Mouse (Mus musculus): ENCODE results near the gene Efna5.
A peak's percentile ranks its signal among the peaks of the same experiment; 100 is the strongest.

The Efna5 gene

DNA sequence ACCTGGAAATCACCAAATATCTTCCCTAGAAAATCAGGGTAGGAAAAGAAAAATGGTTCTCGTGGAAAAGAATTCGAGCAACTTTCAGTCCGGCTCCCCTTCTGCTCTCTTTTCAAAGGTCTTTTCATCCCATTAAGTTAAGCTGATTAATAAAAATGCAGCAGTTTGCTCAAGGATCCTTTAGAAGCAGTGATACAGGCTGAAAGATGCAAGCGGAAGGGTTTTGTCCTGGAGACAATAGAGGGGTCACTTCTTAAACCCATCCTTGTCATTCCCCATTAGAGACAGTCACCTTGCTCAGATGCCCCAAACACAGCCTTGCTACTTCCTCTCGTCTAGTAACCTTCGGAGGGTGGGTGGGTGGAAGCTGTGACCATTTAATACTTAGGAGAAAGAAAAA, 27.4 kb downstream of the Efna5 start:
- DNase-seq (ENCODE audit: low spot score in 2 of 2) = no peak

DNA sequence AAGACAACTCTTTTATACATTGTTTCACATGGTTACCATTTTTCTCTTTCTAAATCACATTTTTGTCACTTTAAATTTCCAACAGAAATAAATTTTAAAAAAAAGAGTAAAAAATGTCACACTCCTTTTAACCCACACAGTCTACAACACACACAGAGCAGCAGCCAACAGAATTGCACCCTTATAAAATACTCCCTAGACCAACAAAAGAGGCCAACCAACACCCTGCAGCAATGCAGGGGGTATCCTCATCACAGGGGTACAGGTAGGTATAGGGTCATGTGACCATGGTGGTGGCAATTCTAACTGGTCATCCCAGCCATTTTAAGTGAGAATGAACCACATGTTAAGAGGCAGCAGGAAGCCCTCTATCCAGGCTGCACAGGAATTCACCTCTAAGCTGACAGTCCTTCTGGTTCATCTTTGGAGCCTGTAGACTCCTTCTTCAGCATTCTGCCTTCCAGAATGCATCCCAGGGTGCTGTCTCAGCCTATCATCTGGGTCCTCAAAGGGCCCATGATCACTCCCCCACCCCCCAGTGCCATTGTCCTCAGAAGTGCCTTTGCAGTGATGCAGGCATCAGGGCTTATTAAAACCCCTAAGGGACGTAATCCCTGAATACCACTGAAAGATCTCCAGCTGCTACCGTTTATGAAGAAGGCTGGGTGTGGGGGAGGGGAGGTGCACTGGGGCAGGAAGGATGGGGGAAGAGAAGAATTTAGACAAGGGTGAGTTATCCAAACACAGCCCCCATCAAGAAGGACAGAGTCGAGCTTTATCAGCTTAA, 28.1 kb downstream of the Efna5 start:
- DNase-seq (ENCODE audit: low spot score in 2 of 2) = no peak

DNA sequence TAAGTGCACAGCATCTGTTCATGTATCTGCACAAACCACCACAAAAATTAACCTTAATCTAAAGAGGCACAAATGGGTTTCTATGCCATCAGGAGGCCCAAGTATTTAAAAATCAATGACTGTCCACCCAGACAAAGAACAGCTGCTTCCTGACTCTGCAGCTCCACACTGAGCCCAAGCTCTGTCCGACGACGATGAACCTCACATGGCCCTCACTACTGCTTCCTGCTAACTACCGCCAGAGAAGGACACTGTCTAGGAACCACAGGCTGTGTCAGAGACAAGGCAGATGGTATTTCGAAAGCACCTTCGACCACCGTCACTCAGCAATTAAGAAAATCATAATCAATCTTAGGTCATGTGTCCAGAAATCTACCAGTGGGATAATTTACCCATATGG, 29.8 kb downstream of the Efna5 start:
- no peak for DNase-seq (ENCODE audit: low spot score in 2 of 2)

DNA sequence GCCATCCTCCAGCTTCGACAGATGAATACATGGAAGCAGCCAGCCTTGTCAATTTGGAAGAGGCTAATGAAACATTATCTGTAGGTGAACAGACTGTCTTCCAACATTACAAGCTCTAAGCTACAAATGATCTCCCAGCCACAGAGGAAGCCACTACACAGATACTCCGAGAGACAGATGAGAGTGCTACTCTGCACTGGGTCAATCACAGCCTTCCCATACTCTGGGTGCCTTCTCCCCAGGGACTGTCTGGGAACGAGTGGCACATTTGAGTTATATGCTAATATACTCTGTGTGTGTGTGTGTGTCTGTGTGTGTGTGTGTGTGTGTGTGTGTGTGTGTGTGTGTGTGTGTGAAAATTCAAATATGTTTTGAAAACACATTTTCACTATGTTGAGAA, 30.5 kb downstream of the Efna5 start:
- no peak for DNase-seq (ENCODE audit: low spot score in 2 of 2)

DNA sequence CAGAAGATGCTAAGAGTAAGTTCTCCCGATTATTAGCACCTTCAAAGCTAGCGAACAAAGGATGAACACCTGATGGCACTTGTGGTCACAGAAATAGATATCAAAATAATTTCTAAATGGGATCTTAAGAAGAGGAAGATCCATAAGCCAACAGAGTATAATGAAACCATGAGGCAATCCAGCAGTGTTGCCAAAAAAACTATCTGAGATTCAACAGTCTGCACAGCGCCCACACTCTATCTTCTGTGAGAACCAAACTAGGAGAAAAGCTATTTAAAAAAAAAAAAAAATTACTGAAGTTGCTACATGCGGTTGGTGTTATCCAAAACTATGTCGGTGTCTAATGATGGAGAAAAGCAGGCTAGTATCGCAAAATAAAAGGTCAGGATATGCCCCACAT, 31.4 kb downstream of the Efna5 start:
- DNase-seq (ENCODE audit: low spot score in 2 of 2) = peak in 1 of 2 experiments; percentile 28

DNA sequence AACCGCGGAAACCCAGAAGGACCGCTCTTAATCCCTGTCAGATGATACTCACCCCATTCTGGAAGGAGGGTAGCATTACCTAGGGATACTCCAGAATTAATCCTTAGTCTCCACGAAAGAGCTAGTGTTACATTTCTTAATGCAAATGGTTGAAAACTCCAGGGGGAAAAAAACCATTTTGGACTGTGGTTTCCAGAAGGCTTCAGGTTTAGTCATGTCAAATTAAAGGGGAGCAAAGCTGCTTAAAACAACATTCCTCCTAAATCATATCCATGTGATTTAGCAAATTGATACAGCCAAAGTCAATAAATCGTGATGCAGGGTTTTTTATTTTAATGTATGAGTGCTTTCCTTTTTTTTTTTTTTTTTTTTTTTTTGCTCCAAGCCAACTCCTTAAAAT, 35.5 kb downstream of the Efna5 start:
- DNase-seq (ENCODE audit: low spot score in 2 of 2) = no peak

DNA sequence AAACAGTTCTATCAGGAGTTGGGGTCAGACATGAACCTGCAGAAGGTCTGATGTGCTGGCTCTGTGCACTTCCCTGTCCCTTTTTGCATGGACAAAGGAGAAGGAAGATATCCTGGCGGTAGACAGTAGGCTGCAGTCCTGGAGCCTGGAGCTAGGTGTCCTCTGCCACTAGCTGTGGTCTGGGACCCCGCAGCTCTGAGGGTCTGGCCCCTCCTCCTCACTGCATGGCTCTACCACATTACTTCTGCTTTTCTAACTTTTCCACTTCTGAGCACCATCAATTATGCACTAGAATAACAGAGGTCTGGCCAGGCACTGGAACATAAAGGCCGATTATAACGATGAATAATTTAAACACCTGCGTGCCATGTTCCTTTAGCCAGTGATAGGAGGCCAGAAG, 36.8 kb downstream of the Efna5 start:
- no peak for DNase-seq (ENCODE audit: low spot score in 2 of 2)

DNA sequence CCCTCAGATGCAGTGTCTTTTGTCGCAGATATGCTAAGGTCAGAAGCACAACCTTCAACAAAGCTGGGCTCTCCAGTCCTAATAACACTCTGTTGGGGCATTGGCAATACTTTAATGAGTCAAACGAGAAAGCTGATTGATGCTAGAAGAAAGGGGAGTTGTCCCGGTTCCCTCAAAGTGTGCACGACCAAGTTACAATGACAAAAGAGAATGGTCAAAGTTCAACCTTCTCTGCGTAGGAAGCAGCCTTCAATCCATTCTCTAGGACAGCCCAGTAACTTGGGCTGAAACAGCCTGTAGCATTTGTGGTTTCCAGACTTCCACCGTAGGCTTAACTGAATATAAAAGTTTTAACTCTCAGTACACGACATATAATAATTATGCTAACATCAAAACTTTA, 43.8 kb downstream of the Efna5 start:
- no peak for DNase-seq (ENCODE audit: low spot score in 2 of 2)

DNA sequence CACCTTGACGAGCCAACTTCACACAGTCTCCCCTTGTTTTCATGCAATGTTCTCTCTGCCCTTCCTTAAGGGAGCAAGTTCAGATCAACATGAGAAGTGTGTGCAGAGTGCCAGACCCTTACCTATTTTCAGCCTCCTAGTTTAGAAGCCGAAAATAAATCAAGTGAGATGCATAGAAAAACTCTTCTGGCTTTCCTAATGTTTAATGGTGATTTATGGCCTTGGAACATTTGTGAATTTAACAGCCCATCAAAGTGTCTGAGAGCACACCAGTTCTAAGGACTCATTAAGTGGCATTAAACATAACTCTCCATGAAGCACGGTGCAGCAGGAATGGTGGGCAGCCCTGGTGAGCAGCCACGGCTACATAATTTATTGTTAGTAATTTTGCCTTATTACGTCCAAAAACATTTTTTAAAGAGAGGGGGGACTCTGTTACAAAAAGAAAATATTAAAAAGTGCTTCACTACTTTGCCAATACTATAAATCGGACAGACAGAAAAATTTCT, 44.5 kb downstream of the Efna5 start:
- no peak for DNase-seq (ENCODE audit: low spot score in 2 of 2)

DNA sequence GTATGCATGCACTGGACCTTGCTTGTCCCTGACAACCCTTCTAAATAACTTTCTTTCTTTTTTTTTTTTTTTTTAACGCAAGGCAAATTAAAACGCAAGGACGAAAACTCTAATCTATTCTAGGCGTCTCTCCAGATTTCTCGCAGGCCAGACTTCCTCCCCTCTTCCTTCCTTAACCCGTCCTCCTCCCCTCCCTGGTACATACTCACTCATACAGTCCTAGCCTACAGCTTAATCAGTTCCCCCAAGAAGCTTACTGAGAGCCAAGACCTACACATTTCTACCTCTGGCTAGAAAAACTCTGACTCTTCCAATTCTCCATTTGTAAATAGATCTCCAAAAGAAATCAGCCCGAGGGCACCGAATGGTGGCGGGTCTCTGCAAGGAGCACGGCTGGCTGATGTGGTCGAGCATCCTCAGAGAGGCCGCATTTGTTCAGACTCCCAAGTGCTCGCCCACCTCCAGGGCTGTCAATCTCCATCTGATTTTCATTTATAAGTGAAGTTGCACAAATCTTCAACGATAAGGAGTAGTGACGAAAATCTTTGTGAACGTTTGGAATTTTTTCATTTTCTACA, 48.5 kb downstream of the Efna5 start:
- DNase-seq (ENCODE audit: low spot score in 2 of 2) = no peak

DNA sequence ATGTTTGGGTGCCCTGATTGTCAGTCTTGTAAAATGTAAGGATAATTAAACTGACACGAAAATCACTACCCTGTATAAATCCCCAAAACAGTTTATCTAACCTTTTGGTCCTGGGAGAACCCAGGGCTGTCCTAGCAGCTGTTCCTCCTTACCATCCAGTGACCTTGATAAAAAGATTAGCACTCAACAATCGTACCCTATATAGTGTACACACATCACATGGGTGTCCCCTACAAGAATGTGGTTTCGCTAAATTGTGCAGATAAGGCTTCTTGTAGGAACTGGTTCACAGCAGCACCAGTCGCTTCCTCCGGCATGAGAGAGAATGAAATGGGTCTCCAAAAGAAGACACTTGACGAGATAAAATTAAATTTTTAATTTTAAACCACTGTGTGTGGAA, 53.6 kb downstream of the Efna5 start:
- DNase-seq (ENCODE audit: low spot score in 2 of 2) = no peak

DNA sequence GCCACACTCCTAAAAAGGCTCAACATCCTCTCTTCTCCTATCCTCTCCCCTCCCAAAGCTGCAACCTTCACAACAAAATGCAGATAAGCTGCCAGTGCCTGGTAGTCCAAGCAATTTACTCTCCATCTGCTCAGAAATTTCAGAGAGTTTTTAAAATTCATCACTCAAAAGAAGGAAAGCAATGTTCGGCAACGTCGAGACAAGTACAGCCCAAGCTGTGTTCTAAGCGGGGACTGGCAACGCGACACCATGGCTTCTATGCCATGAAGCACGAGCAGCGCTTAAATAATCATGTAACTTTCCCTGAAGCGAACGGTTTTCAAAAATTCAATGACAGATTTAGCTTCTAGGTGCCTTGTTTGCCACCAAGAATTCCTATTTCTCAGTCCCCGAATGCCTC, 59.9 kb downstream of the Efna5 start:
- DNase-seq (ENCODE audit: low spot score in 2 of 2) = no peak

DNA sequence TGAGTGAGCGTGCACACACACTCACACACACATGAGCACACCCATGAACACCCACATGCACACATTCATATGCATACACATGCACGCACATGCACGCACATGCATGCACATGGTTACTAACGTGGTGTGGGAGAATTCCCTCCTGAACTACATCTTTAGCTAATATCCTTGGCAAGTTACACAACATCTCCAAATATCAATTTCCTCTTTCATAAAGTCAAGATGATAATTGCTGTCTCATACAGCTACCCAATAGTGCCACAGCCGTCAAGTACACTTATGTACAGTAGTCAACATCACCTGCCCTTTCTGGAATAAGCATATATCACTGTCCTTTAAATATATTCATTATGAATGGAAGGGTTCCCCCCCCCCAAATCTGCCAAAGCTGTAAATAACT, 61.2 kb downstream of the Efna5 start:
- no peak for DNase-seq (ENCODE audit: low spot score in 2 of 2)

DNA sequence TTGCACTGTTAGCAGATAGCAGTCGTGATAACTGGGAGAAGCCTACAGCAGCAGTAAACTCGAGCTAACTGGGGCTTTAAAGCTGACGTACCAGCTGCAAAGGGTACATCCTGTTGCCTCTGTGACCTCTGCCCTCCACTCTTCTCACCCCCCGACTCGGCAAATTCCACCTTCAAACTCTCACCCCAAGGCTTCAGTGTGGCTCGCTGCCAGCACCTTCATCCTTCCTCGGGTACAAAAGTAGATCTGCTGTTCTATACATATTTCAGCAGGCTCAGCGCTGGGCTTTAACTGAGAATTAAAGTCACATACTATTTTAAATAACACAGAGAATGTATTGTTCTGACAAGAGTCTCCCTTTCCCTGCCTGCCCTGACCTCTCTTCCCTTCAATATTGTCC, 62.3 kb downstream of the Efna5 start:
- DNase-seq (ENCODE audit: low spot score in 2 of 2) = no peak

DNA sequence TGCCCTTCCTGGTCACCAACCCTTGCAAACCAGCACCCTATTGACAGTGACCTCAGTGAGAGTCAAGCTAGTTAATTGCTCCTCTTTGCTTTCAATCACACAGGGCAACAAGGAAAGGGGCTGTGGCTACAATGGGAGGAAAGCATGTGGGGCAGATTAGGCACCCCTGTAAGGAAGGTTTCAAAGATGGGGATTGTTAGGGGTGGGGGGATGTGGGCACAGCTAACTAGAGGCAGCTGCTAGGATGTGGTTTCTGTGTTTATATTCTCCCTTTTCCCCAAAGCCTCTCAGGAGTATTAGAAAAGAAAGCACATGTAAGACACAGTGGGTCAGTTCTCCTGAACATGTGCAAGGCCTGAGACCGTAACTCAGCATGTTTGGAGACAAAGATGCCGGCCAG, 62.8 kb downstream of the Efna5 start:
- DNase-seq (ENCODE audit: low spot score in 2 of 2) = no peak

DNA sequence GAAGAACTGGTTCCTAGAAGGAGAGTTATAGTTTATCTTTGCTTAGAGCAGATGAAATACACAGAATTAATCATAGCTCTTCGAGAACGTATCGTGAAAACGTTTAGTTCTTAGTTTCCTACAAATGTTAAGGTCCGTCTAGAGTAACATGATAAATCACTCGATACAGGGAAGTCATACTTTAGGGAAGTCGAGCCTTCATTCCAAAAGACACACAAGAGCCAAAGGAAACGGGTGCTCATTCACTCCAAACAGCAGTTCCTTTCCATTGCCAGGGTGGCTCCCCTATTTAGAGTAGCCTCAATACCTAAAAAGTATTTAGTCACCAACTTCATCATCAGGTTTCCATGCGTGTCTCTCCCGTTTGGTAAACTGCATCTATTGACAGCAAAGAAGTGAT, 64.2 kb downstream of the Efna5 start:
- no peak for DNase-seq (ENCODE audit: low spot score in 2 of 2)

DNA sequence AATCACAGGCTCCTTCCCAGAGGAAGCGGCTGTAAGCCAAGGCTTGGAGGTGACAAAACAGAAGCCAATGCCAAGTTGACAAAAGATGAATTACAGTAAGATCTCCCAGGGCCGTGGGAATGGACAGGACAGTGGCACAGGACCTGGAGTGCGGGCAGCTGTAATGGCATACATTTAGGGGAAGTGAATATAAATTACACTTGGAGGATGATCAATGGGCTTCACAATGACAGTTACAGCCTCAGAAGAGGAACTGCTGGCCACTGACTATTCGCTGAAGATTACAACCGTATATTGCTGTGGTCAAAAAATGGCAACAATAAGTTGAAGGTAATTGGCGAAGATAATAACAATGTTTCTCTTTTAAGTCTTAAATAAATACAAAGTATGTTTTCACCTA, 67.7 kb downstream of the Efna5 start:
- DNase-seq (ENCODE audit: low spot score in 2 of 2) = no peak

DNA sequence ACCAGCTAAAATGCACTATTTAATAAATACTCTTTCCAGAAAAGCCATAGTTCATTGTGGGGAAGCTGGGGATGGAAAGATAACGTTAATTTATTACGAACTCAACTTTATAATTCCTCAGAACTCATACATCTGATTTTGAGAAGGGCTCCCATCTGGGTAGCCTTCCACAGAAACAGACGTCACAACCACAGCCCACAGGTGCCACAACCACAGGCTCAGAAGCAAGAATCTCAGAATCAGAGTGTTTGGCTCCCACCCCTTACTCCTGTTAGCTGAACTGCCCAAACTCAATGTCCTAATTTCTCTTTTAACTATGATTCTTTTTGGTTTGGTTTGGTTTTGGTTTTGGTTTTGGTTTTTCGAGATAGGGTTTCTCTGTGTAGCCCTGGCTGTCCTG, 73.2 kb downstream of the Efna5 start:
- DNase-seq (ENCODE audit: low spot score in 2 of 2) = no peak

DNA sequence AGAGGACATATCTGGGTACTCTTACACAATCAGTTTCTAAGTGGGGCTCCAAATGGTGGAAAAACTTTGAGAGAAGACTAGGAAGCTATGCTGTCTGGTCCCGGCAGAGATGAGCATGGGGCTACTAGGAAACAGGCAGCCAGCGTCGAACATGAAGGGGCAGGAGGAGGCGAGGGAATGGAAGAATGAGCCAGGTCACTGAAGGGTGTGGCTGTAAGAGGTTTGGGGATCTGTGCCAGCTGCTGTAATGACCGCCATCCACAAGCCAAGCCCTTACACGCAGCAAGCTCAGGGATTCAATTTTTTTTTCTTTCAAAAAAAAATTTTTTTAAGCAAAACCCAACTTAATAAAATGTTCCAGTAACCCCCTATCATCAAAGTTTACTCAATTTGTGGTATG, 74.5 kb downstream of the Efna5 start:
- no peak for DNase-seq (ENCODE audit: low spot score in 2 of 2)

DNA sequence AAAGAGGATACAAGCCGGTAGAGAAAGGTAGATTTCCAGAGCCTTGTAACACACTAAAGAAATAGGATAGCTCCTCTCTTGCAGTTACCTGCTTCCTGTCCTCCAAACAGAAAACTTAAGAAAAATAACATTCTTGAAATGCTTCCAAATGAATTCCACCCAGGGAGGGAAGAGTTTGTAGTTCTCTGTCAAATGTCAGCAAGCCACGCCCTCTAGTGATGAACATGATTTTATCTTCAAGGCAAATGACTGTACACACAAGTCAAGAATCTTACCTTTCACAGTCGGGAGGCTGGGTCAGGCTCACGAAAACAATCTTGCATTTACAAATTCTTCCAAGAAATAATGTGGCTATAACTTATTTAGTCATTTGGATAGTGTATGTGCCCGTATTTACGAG, 78.4 kb downstream of the Efna5 start:
- no peak for DNase-seq (ENCODE audit: low spot score in 2 of 2)

DNA sequence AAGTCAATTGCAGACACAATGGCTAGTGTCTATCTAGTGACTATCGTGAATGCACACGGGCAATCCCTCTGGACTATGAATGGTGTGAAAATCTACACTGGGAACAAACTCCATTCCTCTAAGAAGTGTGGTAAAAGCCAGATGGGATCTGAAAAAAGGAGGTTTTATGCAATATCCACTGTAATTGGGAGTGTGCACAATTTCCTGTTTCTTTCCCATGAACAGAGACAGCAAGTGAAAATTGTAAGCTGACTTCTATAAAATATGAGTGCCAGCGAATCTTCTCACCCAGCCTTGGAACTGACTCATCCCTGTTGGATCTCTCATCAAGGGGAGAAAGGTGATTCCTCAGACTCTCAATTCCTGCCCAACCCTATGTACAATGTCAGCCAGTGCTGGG, 83.8 kb downstream of the Efna5 start:
- DNase-seq (ENCODE audit: low spot score in 2 of 2) = no peak

DNA sequence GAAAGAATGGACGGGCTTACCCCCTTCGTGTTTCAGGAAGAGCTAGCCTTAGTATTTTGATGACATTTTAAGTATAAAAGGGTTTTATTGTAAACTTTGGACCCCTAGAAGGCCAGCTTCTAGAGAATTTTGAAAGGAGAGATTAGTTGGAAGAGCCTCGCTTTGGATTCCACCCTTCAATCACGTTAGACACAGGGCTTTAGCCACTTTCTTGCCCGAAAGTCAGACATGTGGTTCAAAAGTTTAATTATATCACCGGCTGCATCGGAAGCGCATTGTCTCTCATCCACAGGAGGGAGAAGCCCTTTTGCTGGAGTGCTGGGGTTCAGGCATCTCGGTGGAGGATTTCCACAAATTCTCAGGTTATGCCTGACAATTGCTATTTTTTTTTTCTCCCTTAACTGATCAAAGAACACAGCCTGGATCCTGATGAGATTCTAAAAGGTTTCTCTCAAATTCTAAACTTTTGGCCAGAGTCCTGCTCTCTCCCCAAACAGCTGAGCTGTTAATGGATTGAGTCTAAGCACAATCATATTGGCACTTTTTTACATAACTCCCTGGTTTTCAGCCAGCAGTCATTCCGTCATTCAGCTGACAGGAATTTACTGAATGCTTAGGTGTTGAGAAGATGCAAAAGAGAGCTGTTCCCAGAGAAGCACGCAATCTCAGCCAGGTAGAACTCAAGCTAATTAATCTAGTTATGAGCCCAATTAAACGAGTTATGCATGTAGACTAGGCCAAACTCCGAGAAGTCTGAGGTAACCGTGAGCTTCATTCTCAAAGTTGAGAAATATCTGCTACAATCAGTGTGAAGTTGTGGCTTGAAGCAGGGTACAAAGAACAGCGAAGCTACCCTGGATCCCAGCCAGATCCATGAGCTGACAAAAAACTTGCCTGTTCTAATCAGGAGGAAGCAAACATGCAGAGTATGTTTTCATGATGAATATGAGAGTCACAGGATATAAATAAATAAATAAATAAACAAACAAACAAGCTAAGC, 91.5 kb downstream of the Efna5 start:
- no peak for DNase-seq (ENCODE audit: low spot score in 2 of 2)
